Mouse (Mus musculus) frontal cortex, postnatal 25 days (tissue): ENCODE measurements at regions not wholly inside any gene's neighbourhood (a gene's known extent, or its start where the extent isn't known, plus 50 kb on each side); places are given as distances from the start of the nearest gene placed in this dataset.
"Not testable (repeated sequence)": the region's sequence is repeated elsewhere in the genome, so short reads cannot be mapped to it uniquely, and the experiment has no call there.

ENCODE experiments used
- DNase-seq, 2 experiments: peaks; one replicate each; pipeline ENCODE4 v3.0.0; 2022; ENCODE audit warnings: low spot score in 2 of 2

DNA sequence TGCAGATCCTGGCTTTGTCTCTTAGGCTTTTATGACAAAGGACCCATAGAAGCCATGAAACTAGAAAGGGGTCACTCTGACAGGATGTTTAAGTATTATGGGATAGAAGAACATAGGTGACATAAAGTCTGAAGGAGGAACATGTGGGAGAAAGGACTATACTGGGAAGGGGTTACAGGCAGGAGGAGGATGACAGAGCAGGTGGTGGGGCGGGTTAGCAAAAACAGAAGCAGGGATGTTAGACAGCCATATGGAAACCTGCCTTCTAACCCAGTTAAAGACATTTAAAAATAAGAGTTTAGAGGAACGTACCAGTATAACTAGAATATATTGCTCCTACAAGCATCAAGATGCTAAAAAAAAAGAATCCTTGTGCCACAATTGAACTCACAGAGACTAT lies 438.9 kb upstream of the Htr2a start:
- no peak for DNase-seq

DNA sequence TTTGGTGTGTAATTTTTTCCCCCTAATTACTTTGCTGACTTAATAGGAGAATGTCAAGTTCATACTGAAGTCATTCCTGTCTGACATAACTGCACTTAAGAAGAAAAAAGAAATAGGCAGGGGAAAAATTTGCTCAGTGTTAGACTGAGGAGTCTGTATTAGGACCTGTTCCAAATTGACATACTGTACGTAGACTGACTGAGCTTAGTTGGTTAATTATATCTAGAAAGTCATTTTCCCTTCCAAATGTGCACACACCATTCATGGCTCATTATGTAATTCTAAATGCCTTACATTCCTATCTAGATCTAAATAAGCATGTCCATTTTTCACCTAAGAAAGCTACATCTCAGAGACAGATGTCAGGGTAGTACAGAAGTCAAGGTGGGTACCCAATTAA lies 435.6 kb upstream of the Htr2a start:
- no peak for DNase-seq

DNA sequence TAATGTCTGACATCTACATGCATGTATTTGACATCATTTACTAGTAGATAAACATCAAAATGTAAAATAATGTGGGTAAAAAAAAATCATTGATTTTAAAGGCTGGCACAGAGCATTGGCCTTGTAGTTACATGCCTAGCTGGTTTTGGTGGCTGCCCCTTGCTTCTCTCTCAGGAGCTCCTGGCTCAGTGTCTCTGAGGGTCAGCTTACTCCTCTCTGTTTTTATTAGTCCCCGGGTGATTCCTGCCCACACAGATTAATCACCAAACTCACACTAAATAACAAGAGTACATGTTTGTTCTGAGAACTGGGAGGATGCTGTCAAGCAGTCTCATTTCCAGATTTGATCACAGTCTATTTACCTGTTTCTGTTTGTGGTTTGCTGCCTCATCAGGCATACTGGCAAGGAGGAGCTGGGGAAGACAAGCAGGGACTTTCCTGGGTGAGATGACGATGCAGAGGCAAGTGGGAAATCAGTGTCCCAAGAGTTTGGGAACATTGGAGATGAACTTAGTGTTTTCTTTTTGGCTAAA lies 422.7 kb upstream of the Htr2a start:
- DNase-seq, result no peak

DNA sequence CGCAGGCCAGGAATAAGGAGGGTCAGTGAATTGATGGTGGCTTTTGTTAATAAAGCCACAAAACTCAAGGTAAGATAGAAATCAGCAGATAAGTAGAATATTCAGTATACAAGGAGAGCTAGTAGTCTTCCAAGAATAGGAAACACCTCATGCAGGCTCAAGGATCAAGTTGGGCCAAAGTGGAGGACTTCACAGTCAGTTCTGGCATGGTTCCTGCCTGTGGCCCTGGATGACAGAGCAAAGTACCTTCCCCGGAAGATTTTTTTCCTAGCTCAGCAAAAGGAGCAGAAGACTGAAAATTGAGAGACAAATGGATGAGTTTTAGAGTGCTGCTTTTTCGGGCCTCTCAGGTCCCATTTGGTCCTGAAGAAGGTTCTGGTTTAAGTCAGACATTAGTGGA lies 420.9 kb upstream of the Htr2a start:
- DNase-seq, result no peak

DNA sequence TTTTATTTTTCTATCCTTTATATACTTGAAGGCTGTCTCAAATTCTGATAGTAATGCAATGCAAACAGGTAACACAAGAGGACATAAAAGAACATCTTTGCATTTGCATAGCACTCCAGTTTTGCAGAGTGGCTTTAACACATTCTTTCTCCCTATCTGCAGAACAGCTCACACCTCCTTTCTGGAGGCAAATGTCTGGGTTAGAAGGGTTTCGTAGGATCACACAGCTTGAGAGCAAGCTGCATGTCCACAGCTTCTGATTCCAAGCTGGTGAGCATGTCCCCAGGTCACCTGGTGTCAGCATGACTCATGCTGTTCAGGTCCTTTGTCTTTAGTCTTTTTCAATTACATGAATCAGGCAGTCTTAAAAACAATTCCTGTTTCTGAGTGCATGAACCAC lies 418.5 kb upstream of the Htr2a start:
- no peak for DNase-seq

DNA sequence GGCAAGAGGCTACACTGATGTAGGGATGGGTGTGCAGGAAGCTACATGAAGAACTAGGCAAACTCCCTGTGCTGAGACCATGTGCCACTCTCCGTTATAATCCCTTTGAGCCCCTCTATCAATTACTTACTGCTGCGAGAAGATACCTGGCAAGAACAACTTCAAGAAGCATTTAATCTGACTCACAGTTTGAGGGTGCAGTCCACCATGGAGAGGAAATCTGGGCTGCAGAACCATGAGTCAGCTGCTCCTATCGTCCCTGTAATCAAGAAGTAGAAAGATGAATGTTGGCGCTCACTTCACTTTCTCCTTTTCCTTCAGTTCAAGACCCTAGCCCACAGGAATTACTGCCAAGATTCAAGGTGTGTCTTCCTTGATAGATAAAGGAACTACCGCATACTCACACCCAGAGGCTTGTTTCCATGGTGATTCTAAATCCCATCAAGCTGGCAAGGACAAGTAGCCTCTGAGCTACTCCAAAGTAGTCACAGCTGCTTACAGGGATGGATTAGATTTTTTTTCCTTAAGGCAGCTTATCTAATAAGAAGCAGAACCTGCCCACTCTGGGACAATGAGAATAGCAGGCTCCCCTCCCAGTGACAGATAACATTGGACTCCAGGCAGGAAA lies 411.0 kb upstream of the Htr2a start:
- no peak for DNase-seq

DNA sequence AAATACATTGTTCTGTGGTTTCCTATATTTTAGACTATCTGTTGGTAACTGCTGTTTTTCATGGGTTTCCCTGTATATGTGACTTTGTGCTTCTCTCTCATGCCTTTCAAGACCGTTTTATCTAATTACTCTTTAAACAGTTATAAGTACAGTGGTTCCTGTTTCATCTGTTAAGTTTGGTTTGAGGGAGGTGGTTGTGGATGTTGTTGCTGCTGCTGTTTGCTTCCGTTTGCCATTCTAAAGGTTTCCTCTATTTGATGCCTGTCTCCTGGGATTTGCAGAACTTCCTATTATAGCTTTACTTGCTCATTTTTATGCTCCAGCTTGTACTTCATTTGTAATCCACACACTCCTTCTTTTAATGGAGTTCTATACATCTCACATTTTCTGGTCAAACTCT lies 400.4 kb upstream of the Htr2a start:
- DNase-seq, result no peak

DNA sequence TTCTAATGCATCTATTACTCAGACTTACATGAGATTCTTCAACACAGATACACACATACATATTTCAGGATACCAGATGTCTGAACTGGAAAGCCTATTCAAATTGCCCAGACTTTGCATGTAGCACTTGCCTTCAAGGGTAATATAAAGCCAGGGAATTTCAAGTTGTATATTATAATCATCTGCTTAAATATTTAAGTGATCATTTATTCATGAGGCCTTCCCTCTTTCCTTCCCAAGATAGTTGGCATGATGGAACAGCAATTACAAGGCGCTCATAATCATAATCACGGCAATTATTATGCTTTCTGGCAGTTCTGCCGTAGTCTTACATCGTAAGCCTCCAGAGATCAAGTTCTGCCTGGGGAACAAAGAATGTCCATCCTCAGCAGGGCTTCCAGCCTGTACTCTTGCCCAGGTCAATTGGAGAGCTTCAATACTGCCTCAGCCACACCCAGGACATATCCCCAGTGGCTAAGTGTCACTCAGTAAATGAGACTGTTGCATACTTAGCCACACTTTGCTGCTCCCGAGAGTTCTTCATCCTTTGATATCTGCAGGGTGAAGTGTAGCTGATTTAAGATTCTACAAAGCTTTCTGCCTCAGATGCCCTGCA lies 391.3 kb upstream of the Htr2a start:
- no peak for DNase-seq

DNA sequence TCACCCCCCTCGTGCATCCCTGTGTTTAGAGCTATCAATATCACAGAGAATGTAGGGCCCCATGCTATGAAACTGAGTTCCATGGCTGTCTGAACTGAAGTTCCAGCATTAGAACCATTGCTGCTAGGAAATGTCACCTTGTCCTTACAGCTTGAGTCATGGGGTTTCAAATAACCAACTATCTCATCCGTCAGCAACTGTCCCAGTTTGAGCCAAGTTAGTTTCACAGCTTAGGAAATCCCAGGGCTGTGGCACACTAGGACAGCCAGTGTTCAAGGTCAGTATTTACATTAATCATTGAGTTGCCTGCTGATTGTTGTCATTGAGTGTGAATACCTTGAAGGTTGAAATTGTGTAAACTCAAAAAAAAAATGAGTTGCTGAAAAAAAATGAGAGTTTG lies 390.6 kb upstream of the Htr2a start:
- DNase-seq, result no peak

DNA sequence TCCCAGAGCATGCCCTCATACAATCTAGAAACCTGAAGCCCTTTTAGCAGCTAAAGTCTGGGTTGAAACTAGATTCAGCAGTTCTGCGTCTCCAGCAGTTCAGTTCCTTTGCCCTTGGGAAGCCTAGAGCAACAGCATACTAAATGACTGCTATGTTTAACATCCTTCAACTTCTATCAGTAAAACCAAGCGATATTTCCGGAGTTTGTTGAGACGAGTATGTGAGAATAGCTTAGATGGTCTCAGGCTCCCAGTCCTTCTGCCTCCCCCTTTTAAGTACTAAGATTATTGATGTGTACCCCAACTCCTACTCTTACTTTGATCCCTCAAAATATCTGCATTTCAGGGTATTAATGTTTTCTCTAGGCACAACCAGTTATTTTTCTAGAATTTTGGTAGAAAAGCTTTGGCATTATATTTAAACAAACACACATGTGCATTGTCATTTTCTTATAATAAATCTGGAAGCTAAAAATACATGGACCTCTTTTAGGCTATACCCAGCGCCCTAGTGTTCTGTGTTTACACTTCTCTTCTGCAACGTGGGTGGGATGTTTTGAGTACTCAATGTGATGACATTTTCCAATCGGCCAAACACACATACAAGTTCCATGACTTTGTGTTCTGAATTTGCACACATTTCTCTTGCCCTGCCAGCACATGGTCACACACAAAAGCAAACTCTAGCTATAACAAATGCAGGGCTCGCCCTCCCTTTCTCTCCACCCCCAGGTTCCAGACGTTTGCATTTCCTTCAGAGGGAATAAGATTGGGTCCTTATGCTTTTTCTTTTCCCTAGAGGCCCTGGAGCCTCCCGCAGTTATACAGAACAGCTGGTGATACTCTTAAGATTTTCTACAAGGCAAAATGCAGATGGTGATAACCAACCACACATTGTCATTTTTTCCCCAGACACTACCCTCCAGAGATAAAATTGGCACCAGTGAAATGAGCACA lies 388.2 kb upstream of the Htr2a start:
- DNase-seq, result peak; percentile 6 to 18

DNA sequence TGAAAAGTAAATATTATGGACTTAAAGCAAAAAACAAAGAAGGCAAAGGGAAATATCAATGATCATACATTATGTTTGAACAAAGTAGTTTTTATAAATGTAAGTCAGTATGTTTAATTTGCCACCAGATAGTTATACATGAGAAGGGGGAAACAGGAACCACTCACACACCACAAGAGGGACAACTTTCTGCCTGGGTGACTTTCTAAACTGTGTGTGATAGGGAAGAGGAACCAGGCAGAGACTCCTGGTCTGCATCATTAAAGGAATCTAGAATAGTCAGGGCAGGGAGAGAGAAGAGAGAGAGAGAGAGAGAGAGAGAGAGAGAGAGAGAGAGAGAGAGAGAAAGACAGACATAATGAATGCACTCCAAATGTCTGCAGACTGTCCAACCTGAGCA lies 385.6 kb upstream of the Htr2a start:
- DNase-seq, result no peak

DNA sequence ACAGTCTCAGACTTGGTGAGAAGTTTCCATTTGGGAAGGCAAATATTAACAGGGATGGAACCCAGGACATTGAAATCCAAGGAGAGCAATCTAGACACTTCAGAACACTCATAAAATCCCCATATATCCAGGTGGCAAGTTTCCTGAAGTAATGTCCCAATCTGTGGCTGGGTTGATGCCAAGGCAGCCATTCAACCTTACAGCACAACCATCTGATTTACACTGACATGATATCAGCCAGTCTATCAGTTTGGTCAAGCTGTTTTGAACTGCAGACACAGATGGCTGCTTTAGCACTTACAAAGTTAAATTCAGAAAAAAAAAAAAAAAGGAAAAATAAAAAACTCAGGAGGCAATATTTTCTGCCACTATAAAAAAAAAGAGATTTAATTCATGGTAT lies 381.2 kb upstream of the Htr2a start:
- DNase-seq, result no peak

DNA sequence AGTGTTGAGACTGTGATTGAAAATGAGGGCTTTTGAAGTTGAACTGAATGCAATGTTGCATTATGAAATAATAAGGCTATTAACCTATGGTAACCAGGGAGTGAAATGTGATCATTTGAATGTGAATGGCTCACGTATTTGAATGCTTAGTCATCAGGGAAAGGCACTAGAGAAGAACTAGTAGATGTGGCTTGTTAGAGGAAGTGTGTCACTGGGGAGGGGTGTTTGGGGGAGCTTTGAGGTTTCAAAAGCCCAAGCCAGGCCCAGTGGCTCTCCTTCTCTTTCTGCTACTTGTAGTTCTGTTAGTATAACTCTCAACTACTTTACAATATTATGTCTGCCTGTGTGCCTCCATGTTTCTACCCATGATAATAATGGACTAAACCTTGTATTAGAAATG lies 373.6 kb upstream of the Htr2a start:
- DNase-seq, result no peak

DNA sequence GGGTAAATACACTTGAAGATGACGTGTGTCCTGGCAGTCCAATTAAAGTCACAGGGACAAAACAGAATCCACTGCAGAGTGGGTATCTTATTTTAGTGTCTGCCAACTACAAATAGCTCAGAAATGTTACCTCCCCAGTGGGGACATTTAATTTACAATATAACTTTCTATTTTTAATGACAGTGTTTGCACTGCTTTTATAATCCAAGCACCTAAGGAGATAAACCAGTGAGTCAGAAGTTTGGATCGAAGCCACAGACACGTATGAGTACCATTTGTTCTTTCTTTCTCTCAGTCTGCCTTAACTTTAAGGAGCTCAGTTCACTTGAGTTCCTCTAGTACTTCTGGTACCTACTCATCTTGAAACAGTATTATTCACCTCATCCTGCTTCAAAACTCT lies 346.1 kb upstream of the Htr2a start:
- DNase-seq, result no peak

DNA sequence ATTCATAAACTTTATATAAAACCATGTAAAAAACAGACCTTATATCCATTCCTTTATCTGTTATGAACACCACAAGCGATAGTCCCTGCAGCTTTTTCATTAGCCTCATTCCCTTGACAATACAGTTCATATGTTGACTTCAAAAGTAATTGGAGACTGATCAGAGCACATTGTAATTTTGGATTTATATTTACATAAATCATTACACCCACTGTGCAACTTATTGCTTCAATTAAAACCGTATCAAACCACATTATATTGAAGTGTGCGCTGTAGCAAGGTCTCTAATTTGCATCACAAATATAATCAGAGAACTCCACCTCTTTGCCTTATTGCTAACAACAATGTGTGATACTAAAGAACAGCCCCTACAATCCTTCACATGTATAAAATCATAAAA lies 336.2 kb upstream of the Htr2a start:
- no peak for DNase-seq

DNA sequence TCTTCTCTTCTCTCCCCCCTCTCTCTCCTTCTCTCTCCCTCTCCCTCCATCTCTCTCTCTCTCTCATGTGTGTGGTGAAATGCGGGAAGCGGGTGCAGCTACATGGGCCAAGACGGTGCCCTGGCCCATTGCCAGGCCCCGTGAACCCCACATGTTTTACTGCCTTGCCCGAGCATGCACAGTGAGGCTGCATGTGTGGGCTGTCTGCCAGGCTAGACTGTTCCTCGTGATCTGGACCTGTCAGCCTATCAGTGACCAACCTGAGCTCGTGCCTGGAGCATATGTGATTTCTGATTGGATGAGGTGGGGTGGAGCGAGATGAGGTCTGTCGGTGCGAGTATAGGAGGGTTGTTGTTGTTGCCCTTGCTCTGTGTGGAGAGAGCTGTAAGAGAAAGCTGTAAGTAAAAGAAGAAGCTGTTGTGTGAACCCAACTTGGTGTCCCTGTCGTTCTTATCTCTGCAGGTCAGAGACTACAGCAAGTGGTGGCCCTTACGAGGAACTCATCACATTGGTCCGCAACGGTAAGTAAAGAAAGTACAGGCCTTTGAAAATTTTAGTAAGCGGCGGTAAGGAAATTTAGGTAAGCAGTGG lies 333.8 kb upstream of the Htr2a start:
- DNase-seq, result no peak

DNA sequence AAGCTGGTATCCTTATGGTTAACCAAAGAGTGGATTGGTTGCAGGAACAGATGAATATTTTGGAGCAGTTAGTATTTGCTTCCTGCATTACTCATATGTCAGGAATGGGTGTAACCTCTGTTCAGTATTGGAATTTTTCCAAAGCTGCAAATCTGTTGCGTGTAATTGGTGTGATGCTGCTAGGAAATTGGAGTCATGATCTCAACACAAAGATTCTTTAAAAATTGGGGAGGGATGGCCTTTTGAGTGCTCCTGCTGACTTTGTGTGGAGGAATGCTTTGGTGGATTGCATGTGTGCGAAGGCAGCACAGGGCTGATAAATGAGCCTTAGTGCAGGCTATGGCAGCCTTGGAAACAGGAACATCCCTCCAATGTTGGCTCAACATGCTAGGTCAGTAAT lies 331.2 kb upstream of the Htr2a start:
- not testable (repeated sequence) for DNase-seq

DNA sequence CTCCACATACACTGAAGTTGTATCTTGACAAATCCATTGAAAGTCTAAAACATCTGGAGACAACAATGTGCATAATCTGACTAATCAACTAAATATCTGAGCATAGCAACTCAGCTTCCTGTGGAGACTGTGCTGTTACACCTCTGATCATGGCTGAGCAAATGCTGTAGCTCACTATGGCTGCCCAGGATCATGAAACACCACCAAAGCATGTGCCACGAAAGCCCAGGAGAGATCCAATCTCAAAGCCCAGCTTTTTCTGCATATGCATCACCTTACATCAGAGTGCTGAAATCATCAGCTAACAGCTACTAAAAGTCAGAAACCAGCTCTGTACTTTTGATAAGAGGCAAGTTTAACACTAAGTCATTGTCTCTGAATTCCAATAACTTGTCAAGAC lies 313.3 kb upstream of the Htr2a start:
- no peak for DNase-seq

DNA sequence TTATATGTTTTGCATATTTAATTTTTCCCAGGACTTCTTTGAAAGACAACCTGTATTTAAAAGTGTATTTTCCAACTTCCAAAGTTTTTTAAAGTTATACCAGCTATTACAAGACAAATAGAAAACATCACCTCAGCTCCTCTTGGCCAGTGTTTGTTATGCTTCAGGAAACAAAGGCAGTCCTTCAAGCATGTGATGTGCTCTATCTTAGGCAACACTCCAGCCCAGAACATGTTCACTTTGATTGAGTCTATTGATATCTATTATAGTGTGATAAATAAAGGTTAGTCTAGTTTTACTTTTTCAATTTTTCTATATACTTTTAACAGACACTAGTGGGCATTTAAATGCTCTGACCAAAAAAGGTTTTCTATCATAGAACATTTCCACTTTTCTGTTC lies 289.9 kb upstream of the Htr2a start:
- no peak for DNase-seq

DNA sequence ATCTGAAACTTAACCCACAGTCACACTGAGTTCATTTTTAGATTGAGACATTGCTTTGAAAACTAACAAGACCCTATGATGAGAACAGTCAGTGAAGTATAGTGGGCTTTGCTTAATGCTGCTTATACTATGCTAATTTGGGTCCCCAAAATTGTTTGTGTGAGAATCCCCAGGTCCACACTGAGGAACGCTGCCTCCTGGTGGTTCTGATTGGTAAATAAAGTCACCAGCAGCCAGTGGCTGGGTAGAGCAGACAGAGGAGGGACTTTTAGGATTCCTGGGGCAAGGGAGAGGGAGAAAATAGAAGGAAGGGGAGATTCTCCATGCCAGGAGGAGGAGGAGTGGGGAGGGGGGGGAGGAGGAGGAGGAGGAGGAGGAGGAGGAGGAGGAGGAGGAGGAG lies 288.4 kb upstream of the Htr2a start:
- no peak for DNase-seq

DNA sequence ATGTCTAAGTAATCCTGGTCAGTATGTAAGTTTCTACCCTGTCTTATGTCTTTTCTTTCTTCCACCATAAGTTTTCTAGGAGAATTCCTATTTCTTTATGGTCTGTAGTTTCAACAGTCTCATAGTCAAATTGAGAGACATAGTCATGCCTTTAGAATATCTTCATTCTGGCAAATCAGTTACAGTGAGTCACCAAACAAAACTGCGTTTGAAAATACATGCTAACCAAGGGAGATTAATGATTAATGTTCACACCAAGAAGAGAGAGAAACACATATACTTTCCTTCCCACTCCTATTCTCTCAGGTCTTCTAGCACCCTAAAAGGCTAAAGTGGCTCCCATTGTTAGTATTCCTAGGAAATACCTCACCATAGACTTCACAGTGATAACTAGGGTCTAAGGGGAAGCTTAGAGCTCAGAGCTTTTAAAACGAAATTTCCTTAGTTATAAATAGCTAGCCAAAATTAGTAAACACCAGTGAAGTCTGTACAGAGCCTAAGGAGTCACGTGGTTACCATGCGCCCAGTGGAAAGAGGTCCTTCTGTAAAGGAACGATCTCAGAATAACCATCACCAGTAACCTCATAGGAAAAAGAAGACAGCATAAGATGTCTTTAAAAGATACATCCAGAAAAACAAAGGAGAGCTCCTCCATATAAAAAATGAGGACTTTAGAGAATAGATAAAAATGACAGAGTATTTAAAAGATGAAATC lies 281.8 kb upstream of the Htr2a start:
- no peak for DNase-seq
